Mouse (Mus musculus) heart, embryonic 10.5 days (tissue): ENCODE data around the gene 2310034G01Rik. TPM values are rescaled to one million over a fixed set of nuclear protein-coding genes. Genes with fewer than 3 reads are reported as not detected.
A peak's percentile ranks its signal among the peaks of the same experiment; 100 is the strongest.

Source experiments
- DNase-seq: peaks from one replicate; pipeline ENCODE4 v3.0.0-alpha.2; 2017; ENCODE audit warnings: low spot score
- H3K27ac ChIP-seq: fragments of 300-500 bp; sonication (generic); 2 replicates; pipeline ENCODE4 v1.5.1; 2016; ENCODE audit warnings: mild to moderate bottlenecking
- H3K27me3 ChIP-seq: fragments of 300-500 bp; sonication (generic); 2 replicates; pipeline ENCODE4 v1.6.1; 2016; ENCODE audit warnings: mild to moderate bottlenecking; ENCODE audit not compliant: poor library complexity, insufficient read depth, severe bottlenecking
- H3K36me3 ChIP-seq: fragments of 300-500 bp; sonication (generic); 2 replicates; pipeline ENCODE4 v1.6.1; 2016; ENCODE audit warnings: mild to moderate bottlenecking, moderate library complexity
- H3K4me1 ChIP-seq: fragments of 300-500 bp; sonication (generic); 2 replicates; pipeline ENCODE4 v1.6.1; 2016; ENCODE audit warnings: mild to moderate bottlenecking
- H3K4me3 ChIP-seq: fragments of 300-500 bp; sonication (generic); 2 replicates; pipeline ENCODE4 v1.5.1; 2016; ENCODE audit warnings: mild to moderate bottlenecking, moderate library complexity
- H3K9me3 ChIP-seq: fragments of 300-500 bp; sonication (generic); 2 replicates; pipeline ENCODE4 v1.6.1; 2016; ENCODE audit warnings: mild to moderate bottlenecking, moderate library complexity
- whole genome bisulfite sequencing: fragments of 180-500 bp; shearing (Covaris S2); methylation state at CpG from one replicate; pipeline ENCODE4 v1.1.7; 2016; 5-methylcytosine and 5-hydroxymethylcytosine counted together
- polyA plus RNA-seq: library from polyadenylated mRNA; unstranded; fragments of >200 nt; fragmentation: Nextera tagmentation; extraction: Ambion mirVana; gene quantifications from 2 replicates; pipeline ENCODE4 v1.2.1, GENCODE M21; 2016

2310034G01Rik gene
- polyA plus RNA-seq, 1 experiment from 2014 or later, result 0.84 TPM

DNA sequence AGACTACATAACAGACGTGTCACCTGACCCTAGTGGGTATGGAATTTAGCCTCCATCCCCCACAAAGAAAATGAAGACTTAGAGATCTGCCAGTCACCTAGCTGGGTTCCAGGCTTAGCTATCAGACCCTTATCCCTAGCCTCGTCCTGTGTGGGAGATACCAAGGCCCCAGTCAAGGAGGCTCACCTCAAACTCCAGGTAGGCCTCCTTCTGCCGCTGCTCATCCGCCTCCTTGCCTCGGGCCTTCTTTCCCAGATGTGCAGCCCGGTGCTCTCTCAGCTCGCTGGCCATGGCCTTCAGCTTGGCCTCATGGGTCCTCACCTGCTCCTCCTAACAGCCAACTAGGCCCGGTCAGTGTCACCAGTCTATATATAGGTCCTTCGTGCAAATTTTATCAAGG, 37.0 kb downstream of the 2310034G01Rik start:
- H3K4me3 ChIP-seq, result no peak overlapping the region
- H3K36me3 ChIP-seq, result peaks cover 40% of the 10 kb centered on the region
- H3K9me3 ChIP-seq, result no peaks in the 10 kb centered on the region
- DNase-seq, result no peak
- peaks cover 98% of the 10 kb centered on the region for H3K27me3 ChIP-seq
- peaks cover 60% of the 10 kb centered on the region for H3K4me1 ChIP-seq
- H3K27ac ChIP-seq, result no peak overlapping the region
- 64% methylated on average over 9 of the region's 9 CpGs for WGBS

DNA sequence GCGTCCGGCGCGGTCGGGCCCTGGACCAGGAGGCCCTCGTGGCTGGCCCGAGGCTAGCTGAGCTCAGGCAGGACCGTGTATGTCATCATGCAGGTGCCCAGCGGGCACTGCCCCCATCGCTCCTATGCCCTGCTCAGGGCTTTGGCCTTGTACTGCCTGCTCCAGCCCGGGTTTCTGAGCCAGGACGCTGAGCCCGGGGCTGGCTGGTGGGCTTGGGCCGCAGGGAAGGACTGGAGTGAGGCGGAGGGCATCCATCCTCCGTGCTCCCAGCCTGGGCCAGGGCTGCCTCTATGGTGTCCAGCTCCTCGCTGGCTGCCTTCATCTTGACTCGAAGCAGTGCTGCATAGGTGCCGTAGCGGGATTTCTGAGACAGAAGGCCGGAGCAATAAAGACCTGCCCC, 37.5 kb downstream of the 2310034G01Rik start:
- Histone ChIP-seq H3K27ac (no peak overlapping the region), H3K4me1 (peaks cover 54% of the 10 kb centered on the region), H3K36me3 (peaks cover 45% of the 10 kb centered on the region), H3K27me3 (peaks cover 98% of the 10 kb centered on the region), H3K4me3 (no peak overlapping the region), H3K9me3 (no peaks in the 10 kb centered on the region)
- 92% methylated on average over 21 of the region's 21 CpGs for WGBS
- DNase-seq, result no peak

- H3K27ac ChIP-seq, result no peak overlapping the region
- 83% methylated on average over 9 of the region's 9 CpGs for WGBS
- no peaks in the 10 kb centered on the region for H3K9me3 ChIP-seq
- H3K27me3 ChIP-seq, result peaks cover 98% of the 10 kb centered on the region
- DNase-seq, result no peak
- H3K4me1 ChIP-seq, result peaks cover 51% of the 10 kb centered on the region
- H3K4me3 ChIP-seq, result no peak overlapping the region
- peaks cover 47% of the 10 kb centered on the region for H3K36me3 ChIP-seq
Observed at GRCm38 (mm10) chr19:46311341-46311740, 38.8 kb downstream of the 2310034G01Rik start.

DNA sequence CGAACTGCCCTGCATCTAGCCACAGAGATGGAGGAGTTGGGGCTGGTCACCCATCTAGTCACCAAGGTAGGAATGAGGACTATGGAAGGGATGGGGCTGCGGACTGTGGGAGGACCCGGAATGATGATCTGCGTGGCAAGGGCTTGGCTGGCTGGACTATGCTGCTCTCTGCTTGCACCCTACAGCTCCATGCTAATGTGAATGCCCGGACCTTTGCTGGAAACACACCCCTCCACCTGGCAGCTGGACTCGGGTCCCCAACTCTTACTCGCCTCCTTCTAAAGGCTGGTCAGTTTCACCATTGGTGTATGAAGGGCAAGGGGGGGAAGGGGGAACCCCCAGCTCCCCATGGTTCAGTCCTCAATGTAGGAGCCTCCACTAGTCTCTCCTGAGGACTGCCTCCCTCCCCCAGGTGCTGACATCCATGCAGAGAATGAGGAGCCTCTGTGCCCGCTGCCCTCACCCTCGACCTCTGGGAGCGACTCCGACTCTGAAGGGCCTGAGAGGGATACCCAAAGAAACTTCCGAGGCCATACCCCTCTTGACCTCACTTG, 39.7 kb downstream of the 2310034G01Rik start:
- no peak for DNase-seq
- H3K4me3 ChIP-seq, result no peak overlapping the region
- WGBS, result 86% methylated on average over 12 of the region's 12 CpGs
- H3K27ac ChIP-seq, result no peak overlapping the region
- peaks cover 95% of the 10 kb centered on the region for H3K27me3 ChIP-seq
- no peaks in the 10 kb centered on the region for H3K9me3 ChIP-seq
- H3K36me3 ChIP-seq, result peaks cover 47% of the 10 kb centered on the region
- peaks cover 49% of the 10 kb centered on the region for H3K4me1 ChIP-seq

GRCm38 (mm10) chr19:46309651-46310305, 40.3 kb downstream of the 2310034G01Rik start:
- Histone ChIP-seq H3K36me3 (peaks cover 47% of the 10 kb centered on the region), H3K9me3 (no peaks in the 10 kb centered on the region), H3K4me1 (peaks cover 48% of the 10 kb centered on the region), H3K4me3 (no peak overlapping the region), H3K27me3 (peaks cover 89% of the 10 kb centered on the region), H3K27ac (no peak overlapping the region)
- WGBS, result 76% methylated on average over 21 of the region's 21 CpGs
- no peak for DNase-seq

DNA sequence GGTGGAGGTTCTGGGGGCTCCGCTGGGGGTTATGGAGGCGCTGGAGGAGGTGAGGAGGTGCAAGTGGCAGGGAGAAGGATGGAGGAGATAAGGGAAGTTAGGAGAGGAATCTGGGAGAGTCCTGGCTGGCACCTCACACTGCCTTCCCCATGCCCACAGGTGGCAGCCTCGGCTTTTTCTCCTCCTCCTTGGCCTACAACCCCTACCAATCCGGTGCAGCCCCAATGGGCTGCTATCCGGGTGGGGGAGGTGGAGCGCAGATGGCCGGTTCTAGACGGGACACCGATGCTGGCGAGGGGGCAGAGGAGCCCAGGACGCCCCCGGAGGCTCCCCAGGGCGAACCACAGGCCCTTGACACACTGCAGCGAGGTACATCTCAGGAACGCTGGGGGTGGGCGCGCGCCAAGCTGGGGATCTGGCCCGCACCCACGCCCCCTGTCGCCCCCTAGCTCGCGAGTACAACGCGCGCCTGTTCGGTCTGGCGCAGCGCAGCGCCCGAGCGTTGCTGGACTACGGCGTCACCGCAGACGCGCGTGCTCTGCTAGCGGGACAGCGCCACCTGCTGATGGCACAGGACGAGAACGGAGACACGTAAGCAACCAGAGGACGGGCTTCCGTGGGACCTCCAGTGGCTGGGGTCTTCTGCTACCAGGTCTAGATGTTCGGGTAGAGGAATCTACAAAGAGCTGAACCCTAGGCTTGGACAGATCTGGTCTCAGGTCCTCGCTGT, 41.2 kb downstream of the 2310034G01Rik start:
- DNase-seq, result peak; percentile 93
- H3K9me3 ChIP-seq, result no peaks in the 10 kb centered on the region
- H3K4me3 ChIP-seq, result peak overlapping the region; percentile 59
- H3K27me3 ChIP-seq, result peaks cover 80% of the 10 kb centered on the region
- peak overlapping the region; percentile 62; the same call in 1 of the 2 replicates for H3K27ac ChIP-seq
- peaks cover 48% of the 10 kb centered on the region for H3K4me1 ChIP-seq
- WGBS, result 1% methylated on average over 47 of the region's 47 CpGs
- H3K36me3 ChIP-seq, result peaks cover 47% of the 10 kb centered on the region

DNA sequence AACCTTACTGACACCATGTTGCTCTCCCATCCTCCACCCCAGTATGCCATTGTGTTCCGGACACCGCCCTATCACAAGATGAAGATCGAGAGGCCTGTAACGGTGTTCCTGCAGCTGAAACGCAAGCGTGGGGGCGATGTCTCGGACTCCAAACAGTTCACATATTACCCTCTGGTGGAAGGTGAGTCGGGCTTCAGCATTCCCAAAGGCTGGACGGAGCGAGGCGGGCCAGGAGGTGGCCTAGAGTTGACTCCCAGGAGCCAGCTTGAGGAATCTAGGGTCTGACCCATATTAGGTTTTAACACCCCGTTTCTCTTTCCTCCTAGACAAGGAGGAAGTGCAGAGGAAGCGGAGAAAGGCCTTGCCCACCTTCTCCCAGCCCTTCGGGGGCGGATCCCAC, 41.8 kb downstream of the 2310034G01Rik start:
- Histone ChIP-seq H3K27ac (peak overlapping the region; percentile 62; the same call in 1 of the 2 replicates), H3K4me3 (peak overlapping the region; percentile 59)

DNA sequence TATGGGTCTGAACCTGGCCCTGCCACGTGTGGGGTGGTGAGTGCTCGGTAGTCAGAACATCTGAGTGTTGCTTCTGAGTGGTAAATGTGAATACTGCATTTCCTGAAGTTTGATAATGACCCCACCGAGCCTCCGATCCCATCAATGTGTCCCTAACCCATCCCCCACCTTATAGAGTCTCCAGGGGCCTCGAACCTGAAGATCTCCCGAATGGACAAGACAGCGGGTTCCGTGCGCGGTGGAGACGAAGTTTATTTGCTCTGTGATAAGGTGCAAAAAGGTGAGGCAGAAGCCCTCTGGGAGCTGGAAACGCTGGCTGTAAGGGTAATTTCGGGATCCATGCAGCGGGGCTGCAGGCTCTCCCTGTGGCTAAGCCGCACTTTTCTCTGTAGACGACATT, 42.3 kb downstream of the 2310034G01Rik start:
- H3K4me1 ChIP-seq, result peaks cover 41% of the 10 kb centered on the region
- 69% methylated on average over 16 of the region's 16 CpGs for WGBS
- no peak overlapping the region for H3K27ac ChIP-seq
- no peak for DNase-seq
- H3K9me3 ChIP-seq, result no peaks in the 10 kb centered on the region
- H3K27me3 ChIP-seq, result peaks cover 69% of the 10 kb centered on the region
- H3K4me3 ChIP-seq, result no peak overlapping the region
- peaks cover 43% of the 10 kb centered on the region for H3K36me3 ChIP-seq

More for the DNA sequence above, 41.8 kb downstream of the 2310034G01Rik start:
- peaks cover 75% of the 10 kb centered on the region for H3K27me3 ChIP-seq
- H3K9me3 ChIP-seq, result no peaks in the 10 kb centered on the region
- WGBS, result 52% methylated on average over 16 of the region's 16 CpGs
- peaks cover 46% of the 10 kb centered on the region for H3K36me3 ChIP-seq
- H3K4me1 ChIP-seq, result peaks cover 46% of the 10 kb centered on the region
- no peak for DNase-seq

DNA sequence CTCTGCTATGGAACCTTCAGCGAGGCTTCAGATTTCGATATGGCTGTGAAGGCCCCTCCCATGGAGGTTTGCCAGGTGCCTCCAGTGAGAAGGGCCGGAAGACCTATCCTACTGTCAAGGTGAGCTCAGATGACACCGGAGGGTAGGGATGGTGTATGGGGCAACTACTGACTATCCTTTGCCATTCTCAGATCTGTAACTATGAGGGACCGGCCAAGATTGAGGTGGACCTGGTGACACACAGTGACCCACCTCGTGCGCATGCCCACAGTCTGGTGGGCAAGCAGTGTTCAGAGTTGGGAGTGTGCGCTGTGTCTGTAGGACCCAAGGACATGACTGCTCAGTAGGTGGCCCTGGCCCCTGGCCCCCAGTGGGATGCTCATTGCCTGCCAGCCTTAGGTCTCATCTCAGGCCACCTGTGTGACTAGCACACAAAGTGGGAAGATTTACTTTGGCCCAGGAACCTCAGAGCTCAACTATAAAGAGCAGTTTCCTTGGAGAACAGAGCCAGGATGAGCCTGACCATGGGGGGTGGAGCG, 43.3 kb downstream of the 2310034G01Rik start:
- Histone ChIP-seq H3K4me1 (peaks cover 45% of the 10 kb centered on the region), H3K27me3 (peaks cover 60% of the 10 kb centered on the region)
- 82% methylated on average over 9 of the region's 9 CpGs for WGBS

GRCm38 (mm10) chr19:46306268-46306610, 43.9 kb downstream of the 2310034G01Rik start:
- H3K4me3 ChIP-seq, result peak overlapping the region; percentile 86
- H3K36me3 ChIP-seq, result peaks cover 30% of the 10 kb centered on the region
- WGBS, result 44% methylated on average over 5 of the region's 5 CpGs
- peak; percentile 67 for DNase-seq
- peaks cover 57% of the 10 kb centered on the region for H3K27me3 ChIP-seq
- no peaks in the 10 kb centered on the region for H3K9me3 ChIP-seq
- H3K4me1 ChIP-seq, result peaks cover 45% of the 10 kb centered on the region
- peak overlapping the region; percentile 88 for H3K27ac ChIP-seq

More for the DNA sequence above, 43.3 kb downstream of the 2310034G01Rik start:
- peaks cover 36% of the 10 kb centered on the region for H3K36me3 ChIP-seq
- no peaks in the 10 kb centered on the region for H3K9me3 ChIP-seq
- H3K4me3 ChIP-seq, result no peak overlapping the region
- H3K27ac ChIP-seq, result no peak overlapping the region
- peak; percentile 74 for DNase-seq

GRCm38 (mm10) chr19:46305432-46306267, 44.5 kb downstream of the 2310034G01Rik start:
- peaks cover 51% of the 10 kb centered on the region for H3K27me3 ChIP-seq
- WGBS, result under 1% methylated on average over 43 of the region's 43 CpGs
- H3K36me3 ChIP-seq, result peaks cover 25% of the 10 kb centered on the region
- peak overlapping the region; percentile 86 for H3K4me3 ChIP-seq
- peak; percentile 95 for DNase-seq
- H3K4me1 ChIP-seq, result peaks cover 45% of the 10 kb centered on the region
- peak overlapping the region; percentile 88 for H3K27ac ChIP-seq
- H3K9me3 ChIP-seq, result no peaks in the 10 kb centered on the region

GRCm38 (mm10) chr19:46304908-46305333, 45.2 kb downstream of the 2310034G01Rik start:
- H3K4me3 ChIP-seq, result peak overlapping the region; percentile 86
- under 1% methylated on average over 34 of the region's 34 CpGs for WGBS
- H3K4me1 ChIP-seq, result peaks cover 45% of the 10 kb centered on the region
- H3K36me3 ChIP-seq, result peaks cover 17% of the 10 kb centered on the region
- H3K27me3 ChIP-seq, result peaks cover 44% of the 10 kb centered on the region
- DNase-seq, result no peak
- peak overlapping the region; percentile 88 for H3K27ac ChIP-seq
- H3K9me3 ChIP-seq, result no peaks in the 10 kb centered on the region
